Mouse (Mus musculus) adrenal gland, adult 2 months (tissue): ENCODE measurements around the gene Nudt2. TPM values are rescaled to one million over a fixed set of nuclear protein-coding genes. Genes with fewer than 3 reads are reported as not detected.
A peak's percentile ranks its signal among the peaks of the same experiment; 100 is the strongest.

Experiments
- DNase-seq: peaks from one replicate; pipeline ENCODE4 v3.0.0; 2021
- polyA plus RNA-seq: library from polyadenylated mRNA; depleted of rRNA; stranded (reverse); fragments of >200 nt; gene quantifications from 2 replicates; pipeline ENCODE4 v1.2.3, GENCODE M21; 2012; rRNA removed
- total RNA-seq, 2 experiments: library from RNA; stranded (reverse); gene quantifications; 2 replicates each; pipeline ENCODE4 v1.2.3; 2021

The Nudt2 gene
- total and polyA plus RNA-seq, 3 experiments, result 5.6 to 33.0 (median 32.8) TPM

DNA sequence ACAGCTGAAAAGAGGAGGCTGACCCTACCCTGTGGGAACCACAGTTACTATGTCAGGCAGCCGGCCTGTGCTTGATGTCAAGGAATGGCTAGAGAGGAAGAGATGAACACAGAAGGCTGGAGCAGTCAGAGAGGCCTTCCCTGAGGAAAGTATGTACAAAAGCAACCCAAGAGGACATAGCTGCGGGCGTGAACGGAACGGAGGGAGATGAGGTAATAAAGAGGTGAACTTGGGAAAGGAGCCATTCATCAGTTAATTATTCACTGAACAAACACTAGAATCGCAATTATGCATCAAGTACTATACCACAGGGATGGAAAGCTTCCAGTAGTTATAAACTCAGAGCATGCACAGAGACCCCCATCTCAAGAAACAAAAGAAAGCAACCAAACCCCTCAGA, 57.2 kb downstream of the Nudt2 start:
- DNase-seq, result no peak

DNA sequence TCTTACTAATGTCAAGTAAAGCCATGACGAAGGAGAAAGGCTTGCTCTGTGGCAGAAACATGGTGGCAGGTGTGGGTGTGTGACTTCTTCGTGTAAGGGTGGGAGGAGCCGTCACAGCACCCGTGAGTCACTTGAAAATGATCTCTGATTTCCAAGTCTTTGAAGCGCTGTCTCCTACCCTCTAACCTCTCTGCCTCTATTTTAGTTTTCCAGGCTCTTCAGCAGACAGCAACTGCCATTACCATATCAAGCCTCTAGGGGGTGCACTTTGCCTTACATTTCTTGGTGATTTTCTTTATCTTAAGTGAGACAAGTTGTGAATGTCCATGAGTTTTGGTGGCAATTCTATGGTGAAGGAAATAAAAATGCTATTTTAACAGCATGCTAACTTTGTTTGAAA, 57.8 kb downstream of the Nudt2 start:
- peak; percentile 40 for DNase-seq

DNA sequence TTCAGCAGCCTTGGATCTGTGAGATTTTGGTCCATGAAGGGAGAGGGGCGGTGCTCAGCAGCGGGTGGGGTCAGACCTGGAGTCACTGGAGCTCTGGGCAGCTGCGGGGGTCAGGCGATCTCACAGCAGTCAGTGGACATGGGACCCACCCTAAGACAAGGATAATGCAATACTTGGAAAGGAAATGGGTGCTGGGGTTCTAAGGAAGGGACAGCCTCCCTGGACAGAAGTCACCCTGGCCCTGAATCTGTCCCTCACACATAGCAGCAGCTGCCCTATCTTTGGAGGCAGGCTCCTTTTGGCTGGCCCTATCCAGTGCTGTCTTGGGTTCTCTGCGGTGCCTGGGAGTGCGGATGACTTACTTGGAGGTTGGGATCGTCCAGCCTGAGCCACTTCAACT, 58.9 kb downstream of the Nudt2 start:
- DNase-seq, result no peak

DNA sequence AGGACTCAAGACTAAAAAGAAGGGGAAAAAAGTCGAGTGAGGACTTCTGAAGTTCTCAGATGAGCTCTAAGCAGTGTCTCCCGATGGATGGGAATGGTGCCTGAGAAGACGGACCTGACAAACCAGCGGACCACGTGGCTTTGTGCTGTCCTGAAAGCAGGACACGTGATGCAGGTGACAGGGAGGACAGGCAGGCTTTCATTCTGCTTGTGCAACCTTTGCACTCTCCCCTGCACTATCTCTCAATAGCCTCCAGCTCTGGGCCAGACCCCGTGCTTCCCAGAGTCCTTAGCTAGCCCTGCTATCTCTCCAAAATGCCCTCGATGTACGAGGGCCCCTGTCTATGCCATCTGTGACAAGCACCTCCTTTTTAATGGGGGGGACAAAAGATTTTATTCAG, 59.9 kb downstream of the Nudt2 start:
- no peak for DNase-seq

DNA sequence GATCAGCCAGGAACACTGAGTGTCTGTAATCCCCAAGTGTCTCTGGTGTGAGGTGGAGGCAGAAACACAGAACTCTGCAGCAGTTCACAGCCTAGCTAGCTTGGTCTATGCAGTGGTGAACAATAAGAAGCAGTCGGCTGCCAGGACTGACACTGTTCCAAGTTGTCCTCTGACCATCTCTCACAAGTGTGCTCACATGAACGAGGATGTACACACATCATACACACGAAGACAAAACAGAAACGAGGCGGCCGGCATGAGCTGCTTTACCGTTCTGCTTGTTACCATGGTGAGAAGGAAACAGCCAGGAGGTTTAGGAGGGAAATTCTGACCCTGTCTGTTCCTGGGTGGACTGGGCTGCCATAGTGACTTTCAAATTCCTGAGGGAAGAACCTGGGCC, 61.6 kb downstream of the Nudt2 start:
- no peak for DNase-seq

DNA sequence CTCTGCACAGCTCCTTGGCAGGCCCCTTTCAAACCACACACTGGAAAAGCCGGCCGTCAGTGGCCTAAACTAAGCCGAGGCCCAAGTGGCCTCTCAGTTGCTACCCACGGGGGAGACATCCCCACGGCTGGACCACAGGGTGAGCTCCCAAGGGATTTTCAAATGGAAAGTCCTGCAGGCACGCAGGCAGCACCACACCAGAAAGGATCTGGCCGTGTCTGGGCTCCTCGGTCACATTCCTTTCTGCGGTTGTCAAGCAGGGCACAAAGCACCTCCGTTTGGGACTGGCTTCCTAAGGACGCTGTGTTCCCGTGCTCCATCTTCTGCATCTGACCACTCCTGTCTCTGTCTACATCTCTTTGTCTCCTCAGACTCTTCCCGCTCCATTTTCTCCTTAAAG, 62.1 kb downstream of the Nudt2 start:
- no peak for DNase-seq

DNA sequence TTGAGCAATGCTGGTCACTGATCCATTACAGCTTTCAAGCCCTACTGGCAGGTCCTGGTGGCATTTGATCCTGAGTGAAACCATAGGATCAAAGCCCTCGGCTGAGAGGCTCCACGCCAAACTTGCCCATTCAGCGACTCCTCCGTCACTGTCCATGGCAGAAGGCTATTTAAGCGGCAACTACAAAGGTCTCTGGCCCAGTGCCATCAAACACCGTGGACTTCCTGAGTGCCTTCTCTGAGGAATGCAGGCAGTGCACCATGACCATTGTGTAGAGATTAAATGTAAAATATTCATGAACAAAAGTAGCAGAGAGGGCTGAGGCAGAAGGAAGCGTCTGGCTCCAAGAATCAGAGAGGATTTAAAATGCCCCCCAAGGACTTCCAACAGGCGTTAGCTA, 63.0 kb downstream of the Nudt2 start:
- peak; percentile 57 for DNase-seq

Other genes starting within 250 kb of the Nudt2 start
- 10 to 100 TPM; 34.4 to 42.4 TPM for gene Ubap2, start 190.0 kb upstream of the Nudt2 start, total RNA-seq
- gene Ubap2, start 190.0 kb upstream of the Nudt2 start, polyA plus RNA-seq, result 206 and 245 TPM in 2 replicates
- 10 to 100 TPM; 44.5 to 49.4 TPM for gene Dcaf12, start 150.3 kb upstream of the Nudt2 start, total RNA-seq
- 22.1 and 26.0 TPM in 2 replicates for gene Dcaf12, start 150.3 kb upstream of the Nudt2 start, polyA plus RNA-seq
- 10 to 100 TPM; 50.2 to 59.9 TPM for gene Ubap1, start 116.2 kb upstream of the Nudt2 start, total RNA-seq
- 13.9 and 16.0 TPM in 2 replicates for gene Ubap1, start 116.2 kb upstream of the Nudt2 start, polyA plus RNA-seq
- 1 to 10 TPM in 1 of 2 experiments, under 1 TPM in 1; 0.83 to 1.4 TPM for gene Kif24, start 264 bp upstream of the Nudt2 start, total RNA-seq
- gene Kif24, start 264 bp upstream of the Nudt2 start, polyA plus RNA-seq, result 0.30 and 0.56 TPM in 2 replicates
- 10 to 100 TPM; 12.3 to 15.2 TPM for gene AI464131, start 37.9 kb downstream of the Nudt2 start, total RNA-seq
- 11.5 and 14.6 TPM in 2 replicates for gene AI464131, start 37.9 kb downstream of the Nudt2 start, polyA plus RNA-seq
- gene 1110017D15Rik, start 52.2 kb downstream of the Nudt2 start, total RNA-seq, result under 1 TPM in 1 of 2 experiments, not detected in 1; 0.55 TPM
- gene 1110017D15Rik, start 52.2 kb downstream of the Nudt2 start, polyA plus RNA-seq, result 0.40 and 0.66 TPM in 2 replicates
- 10 to 100 TPM; 14.3 to 20.1 TPM for gene Fam219a, start 104.4 kb downstream of the Nudt2 start, total RNA-seq
- 74.7 and 76.1 TPM in 2 replicates for gene Fam219a, start 104.4 kb downstream of the Nudt2 start, polyA plus RNA-seq
- gene Dnaic1, start 104.6 kb downstream of the Nudt2 start, total RNA-seq, result under 1 TPM in 1 of 2 experiments, not detected in 1; 0.46 TPM
- gene Dnaic1, start 104.6 kb downstream of the Nudt2 start, polyA plus RNA-seq, result 0.38 and 0.43 TPM in 2 replicates
- gene Enho, start 175.2 kb downstream of the Nudt2 start, total RNA-seq, result 1 to 10 TPM; 2.9 to 4.6 TPM
- gene Enho, start 175.2 kb downstream of the Nudt2 start, polyA plus RNA-seq, result 13.2 and 20.9 TPM in 2 replicates
- 10 to 100 TPM; 37.6 to 62.3 TPM for gene Cntfr, start 231.9 kb downstream of the Nudt2 start, total RNA-seq
- 70.6 and 72.3 TPM in 2 replicates for gene Cntfr, start 231.9 kb downstream of the Nudt2 start, polyA plus RNA-seq
- gene Il11ra1, start 234.8 kb downstream of the Nudt2 start, total RNA-seq, result 10 to 100 TPM; 53.0 to 90.8 TPM
- 198 and 290 TPM in 2 replicates for gene Il11ra1, start 234.8 kb downstream of the Nudt2 start, polyA plus RNA-seq
- gene Rpp25l, start 248.4 kb downstream of the Nudt2 start, total RNA-seq, result 10 to 100 TPM; 31.0 to 38.6 TPM
- 61.9 and 70.1 TPM in 2 replicates for gene Rpp25l, start 248.4 kb downstream of the Nudt2 start, polyA plus RNA-seq